Mouse (Mus musculus): ENCODE results near the gene Myo1e. TPM values are rescaled to one million over a fixed set of nuclear protein-coding genes. Genes with fewer than 3 reads are reported as not detected.

The Myo1e gene
- polyA plus RNA-seq (2014; fragmentation: Illumina TruSeq; extraction: RNeasy Lipid Tissue Mini Kit (QIAGEN cat#74804); ENCODE audit: insufficient read depth, low read depth, low replicate concordance), result 12.6 TPM

GRCm38 (mm10) chr9:70207151-70207831 is at the start of gene Myo1e:
Myo1e (plus strand) TSS chr9:70207350.

GRCm38 (mm10) chr9:70421257-70422056 is 214.3 kb downstream of the Myo1e start, which contains the start of gene Ccnb2:
Ccnb2 (minus strand) TSS chr9:70421547.

Other genes with a start within 250 kb of the Myo1e start
- 95.2 TPM for gene Bnip2, start 217.9 kb upstream of the Myo1e start, polyA plus RNA-seq (2014; fragmentation: Illumina TruSeq; extraction: RNeasy Lipid Tissue Mini Kit (QIAGEN cat#74804); ENCODE audit: insufficient read depth, low read depth, low replicate concordance)
- 64.4 TPM for gene Gtf2a2, start 194.8 kb upstream of the Myo1e start, polyA plus RNA-seq (2014; fragmentation: Illumina TruSeq; extraction: RNeasy Lipid Tissue Mini Kit (QIAGEN cat#74804); ENCODE audit: insufficient read depth, low read depth, low replicate concordance)
- not detected for gene Gcnt3, start 169.3 kb upstream of the Myo1e start, polyA plus RNA-seq (2014; fragmentation: Illumina TruSeq; extraction: RNeasy Lipid Tissue Mini Kit (QIAGEN cat#74804); ENCODE audit: insufficient read depth, low read depth, low replicate concordance)
- gene Fam81a, start 64.8 kb upstream of the Myo1e start, polyA plus RNA-seq (2014; fragmentation: Illumina TruSeq; extraction: RNeasy Lipid Tissue Mini Kit (QIAGEN cat#74804); ENCODE audit: insufficient read depth, low read depth, low replicate concordance), result 2.4 TPM
- 2.1 TPM for gene Ccnb2, start 214.2 kb downstream of the Myo1e start, polyA plus RNA-seq (2014; fragmentation: Illumina TruSeq; extraction: RNeasy Lipid Tissue Mini Kit (QIAGEN cat#74804); ENCODE audit: insufficient read depth, low read depth, low replicate concordance)